Mouse (Mus musculus): Measurements from ENCODE around the gene Piezo1. TPM values are rescaled to one million over a fixed set of nuclear protein-coding genes. Genes with fewer than 3 reads are reported as not detected.
A peak's percentile ranks its signal among the peaks of the same experiment; 100 is the strongest.

Piezo1 gene
- polyA plus RNA-seq (2015; fragmentation: Nextera tagmentation; extraction: Ambion mirVana) = 7.0 and 8.2 TPM in 2 replicates

DNA sequence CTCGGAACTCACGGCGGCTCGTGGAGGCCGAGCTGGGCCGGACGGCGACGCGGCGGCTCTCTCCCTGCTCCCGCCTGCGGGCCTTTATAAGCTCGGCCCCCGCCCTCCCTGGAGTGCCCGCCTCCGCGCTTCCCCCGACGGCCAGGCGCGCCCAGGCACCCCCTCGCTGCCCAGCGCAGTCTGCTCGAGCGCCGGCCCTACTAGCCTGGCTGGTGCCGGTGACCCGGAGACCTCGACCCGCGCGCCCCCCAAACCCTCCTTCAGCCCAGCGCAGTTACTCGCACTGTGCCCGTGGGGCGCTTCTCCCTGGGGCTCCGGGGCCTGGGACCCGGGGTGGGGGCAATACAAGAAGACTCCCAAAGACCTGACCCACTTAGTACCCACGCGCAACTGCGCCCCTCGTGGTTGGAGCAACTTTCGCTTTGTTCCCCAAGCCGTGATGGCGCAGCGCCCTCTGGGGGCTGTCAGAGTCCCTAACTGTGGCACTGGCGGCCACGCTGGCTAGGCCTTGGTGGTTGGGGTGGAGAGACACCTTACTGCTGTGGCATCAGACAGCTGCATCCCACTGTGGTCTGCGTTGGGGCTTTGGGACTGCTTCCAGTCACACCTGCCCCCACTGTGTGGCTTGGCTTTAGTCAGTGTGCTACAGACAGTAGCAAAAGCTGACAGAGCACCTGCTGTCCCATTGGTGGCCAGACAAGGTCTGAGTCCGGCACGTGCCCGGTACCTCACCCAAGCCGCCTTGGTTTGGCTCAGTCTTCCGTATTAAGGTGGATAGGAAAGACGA is at the start of gene Piezo1:
TSS of gene Piezo1 (minus strand) at position 65 of the 787 bp plus-strand sequence.
- ATAC-seq (ENCODE audit: low FRiP score, low TSS enrichment) (peak; percentile 86), DNase-seq (ENCODE audit: low spot score) (peak; percentile 92)
- Histone ChIP-seq H3K4me2 (replicated peaks; ENCODE audit: low read depth) (peak within 1 kb of the TSS; percentile 95), H3K27ac (replicated peaks) (peak within 1 kb of the TSS; percentile 93), H3K9ac (ENCODE audit: low read length) (peak within 1 kb of the TSS; percentile 89), H3K36me3 (ENCODE audit: control insufficient read depth, insufficient read depth, low read length) (no peaks in the 10 kb centered on the region), H3K27me3 (ENCODE audit: control insufficient read depth, insufficient read depth, low read length) (no peaks in the 10 kb centered on the region), H3K4me3 (ENCODE audit: low read depth, low read length) (peak within 1 kb of the TSS; percentile 72), H3K9me3 (ENCODE audit: control insufficient read depth, low read length) (no peaks in the 10 kb centered on the region), H3K4me1 (replicated peaks; ENCODE audit: control insufficient read depth, insufficient read depth) (peaks cover 5% of the 10 kb centered on the region)
- WGBS = 11% methylated on average over 48 of the region's 56 CpGs
- TF ChIP-seq CTCF (IDR thresholded peaks at IDR 0.05; ENCODE audit: low read depth) = peak; percentile 100
- no peak for TF ChIP-seq EP300 (optimal IDR thresholded peaks at IDR 0.05)

DNA sequence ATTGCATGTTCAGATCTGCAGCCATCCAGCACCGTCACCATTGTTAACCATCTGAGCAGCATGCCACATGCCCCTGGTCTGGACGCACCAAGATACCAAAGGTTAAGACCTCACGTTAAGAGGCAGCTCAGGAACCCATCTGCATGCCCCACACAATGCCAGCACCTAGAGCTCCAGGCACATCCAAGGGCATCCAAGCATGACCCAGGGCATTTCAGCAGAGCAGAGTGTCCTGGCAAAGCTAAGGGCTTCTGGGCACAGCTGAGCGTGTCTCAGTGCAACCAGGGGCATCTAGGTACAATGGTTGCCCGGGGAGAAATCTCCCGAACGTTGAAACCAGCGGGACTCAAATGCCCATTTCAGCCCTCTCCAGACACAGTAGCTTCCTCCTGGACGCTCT is 49.5 kb upstream of the Piezo1 start:
- ATAC-seq (ENCODE audit: low FRiP score, low TSS enrichment) (no peak), DNase-seq (ENCODE audit: low spot score) (no peak)
- H3K4me1 ChIP-seq (replicated peaks; ENCODE audit: control insufficient read depth, insufficient read depth) = no peaks in the 10 kb centered on the region
- no peak overlapping the region for H3K9ac ChIP-seq (ENCODE audit: low read length)
- no peak for TF ChIP-seq EP300 (optimal IDR thresholded peaks at IDR 0.05)
- no peak for TF ChIP-seq CTCF (IDR thresholded peaks at IDR 0.05; ENCODE audit: low read depth)
- no peak overlapping the region for H3K4me3 ChIP-seq (ENCODE audit: low read depth, low read length)
- H3K36me3 ChIP-seq (ENCODE audit: control insufficient read depth, insufficient read depth, low read length) = no peaks in the 10 kb centered on the region
- H3K9me3 ChIP-seq (ENCODE audit: control insufficient read depth, low read length) = no peaks in the 10 kb centered on the region
- no peak overlapping the region for H3K4me2 ChIP-seq (replicated peaks; ENCODE audit: low read depth)
- no peak overlapping the region for H3K27ac ChIP-seq (replicated peaks)
- WGBS = 90% methylated on average over 9 of the region's 9 CpGs
- H3K27me3 ChIP-seq (ENCODE audit: control insufficient read depth, insufficient read depth, low read length) = no peaks in the 10 kb centered on the region

DNA sequence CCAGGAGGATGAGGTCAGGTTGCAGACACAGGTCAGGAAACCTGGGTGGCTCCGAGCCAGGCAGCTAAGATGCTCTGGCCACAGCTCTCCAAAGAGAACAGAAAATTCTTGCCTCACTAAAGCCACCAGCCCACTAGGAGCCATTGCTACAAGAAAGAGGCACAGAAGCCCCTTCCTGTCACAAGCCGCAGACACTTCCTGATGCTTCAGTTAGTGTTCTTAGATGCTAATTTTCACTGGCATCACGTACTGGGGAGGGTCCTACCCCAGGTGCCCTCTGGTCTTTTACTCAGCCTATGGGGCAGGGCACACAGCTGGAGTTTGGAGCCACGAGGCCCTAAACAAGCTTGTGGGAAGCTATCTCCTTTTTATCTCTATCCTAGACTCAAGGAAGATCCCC is 44.9 kb upstream of the Piezo1 start:
- Histone ChIP-seq H3K4me1 (replicated peaks; ENCODE audit: control insufficient read depth, insufficient read depth) (no peaks in the 10 kb centered on the region), H3K9me3 (ENCODE audit: control insufficient read depth, low read length) (no peaks in the 10 kb centered on the region), H3K4me3 (ENCODE audit: low read depth, low read length) (no peak overlapping the region), H3K27ac (replicated peaks) (no peak overlapping the region), H3K27me3 (ENCODE audit: control insufficient read depth, insufficient read depth, low read length) (no peaks in the 10 kb centered on the region), H3K9ac (ENCODE audit: low read length) (no peak overlapping the region), H3K4me2 (replicated peaks; ENCODE audit: low read depth) (no peak overlapping the region), H3K36me3 (ENCODE audit: control insufficient read depth, insufficient read depth, low read length) (no peaks in the 10 kb centered on the region)
- ATAC-seq (ENCODE audit: low FRiP score, low TSS enrichment) (no peak), DNase-seq (ENCODE audit: low spot score) (no peak)
- TF ChIP-seq EP300 (optimal IDR thresholded peaks at IDR 0.05) (no peak), CTCF (IDR thresholded peaks at IDR 0.05; ENCODE audit: low read depth) (no peak)
- WGBS = 66% methylated on average over 4 of the region's 4 CpGs

DNA sequence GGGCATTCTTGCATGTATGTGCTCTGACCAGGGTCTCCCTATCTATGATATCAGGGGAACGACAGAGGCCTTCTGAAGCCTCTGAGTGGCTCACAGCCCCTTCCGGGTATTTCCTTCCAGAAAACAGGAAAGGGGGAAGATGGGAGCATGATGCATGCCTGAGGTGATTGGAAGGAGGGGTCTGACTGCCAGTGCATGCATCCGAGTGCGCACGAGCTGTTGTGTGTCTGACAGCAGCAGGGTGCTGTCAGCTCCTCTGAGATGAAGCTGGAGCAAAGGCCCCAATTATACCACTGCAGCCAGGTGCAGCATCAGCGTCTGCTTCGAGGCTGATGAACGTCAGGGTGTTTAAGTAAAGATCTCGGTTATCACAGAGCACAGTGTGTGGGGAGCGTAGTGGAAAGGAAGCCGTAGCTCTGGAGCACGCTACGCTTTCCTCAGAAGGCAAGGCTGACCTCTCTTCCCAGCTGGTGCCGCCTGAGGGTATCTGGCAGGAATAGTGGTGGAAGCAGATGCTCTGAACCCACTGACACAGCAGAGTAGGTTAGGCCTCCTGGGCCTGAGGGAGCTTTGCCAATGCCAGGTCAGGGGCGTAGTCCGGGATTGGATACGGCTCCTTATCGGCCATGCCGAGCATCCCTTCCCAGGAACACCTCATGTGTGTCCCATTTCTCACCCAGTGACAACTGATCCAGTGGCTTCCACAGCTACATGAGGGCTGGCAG is 42.8 kb upstream of the Piezo1 start:
- no peak overlapping the region for H3K4me3 ChIP-seq (ENCODE audit: low read depth, low read length)
- no peaks in the 10 kb centered on the region for H3K4me1 ChIP-seq (replicated peaks; ENCODE audit: control insufficient read depth, insufficient read depth)
- no peak overlapping the region for H3K27ac ChIP-seq (replicated peaks)
- ATAC-seq (ENCODE audit: low FRiP score, low TSS enrichment) (no peak), DNase-seq (ENCODE audit: low spot score) (no peak)
- no peaks in the 10 kb centered on the region for H3K27me3 ChIP-seq (ENCODE audit: control insufficient read depth, insufficient read depth, low read length)
- H3K9ac ChIP-seq (ENCODE audit: low read length) = no peak overlapping the region
- WGBS = 83% methylated on average over 19 of the region's 19 CpGs
- TF ChIP-seq CTCF (IDR thresholded peaks at IDR 0.05; ENCODE audit: low read depth) = no peak
- TF ChIP-seq EP300 (optimal IDR thresholded peaks at IDR 0.05) = no peak
- H3K9me3 ChIP-seq (ENCODE audit: control insufficient read depth, low read length) = no peaks in the 10 kb centered on the region
- H3K36me3 ChIP-seq (ENCODE audit: control insufficient read depth, insufficient read depth, low read length) = no peaks in the 10 kb centered on the region
- H3K4me2 ChIP-seq (replicated peaks; ENCODE audit: low read depth) = no peak overlapping the region

- no peaks in the 10 kb centered on the region for H3K36me3 ChIP-seq (ENCODE audit: control insufficient read depth, insufficient read depth, low read length)
- H3K4me3 ChIP-seq (ENCODE audit: low read depth, low read length) = no peak overlapping the region
- DNase-seq (ENCODE audit: low spot score) = no peak
- no peak overlapping the region for H3K4me2 ChIP-seq (replicated peaks; ENCODE audit: low read depth)
- H3K4me1 ChIP-seq (replicated peaks; ENCODE audit: control insufficient read depth, insufficient read depth) = no peaks in the 10 kb centered on the region
- no peak overlapping the region for H3K27ac ChIP-seq (replicated peaks)
- TF ChIP-seq CTCF (IDR thresholded peaks at IDR 0.05; ENCODE audit: low read depth) = no peak
- TF ChIP-seq EP300 (optimal IDR thresholded peaks at IDR 0.05) = no peak
- no peak for ATAC-seq (ENCODE audit: low FRiP score, low TSS enrichment)
- H3K9me3 ChIP-seq (ENCODE audit: control insufficient read depth, low read length) = no peaks in the 10 kb centered on the region
- no peak overlapping the region for H3K9ac ChIP-seq (ENCODE audit: low read length)
- 76% methylated on average over 12 of the region's 12 CpGs for WGBS
- no peaks in the 10 kb centered on the region for H3K27me3 ChIP-seq (ENCODE audit: control insufficient read depth, insufficient read depth, low read length)
These were observed 42.1 kb upstream of the Piezo1 start for GRCm38 (mm10) chr8:122593240-122593639.

DNA sequence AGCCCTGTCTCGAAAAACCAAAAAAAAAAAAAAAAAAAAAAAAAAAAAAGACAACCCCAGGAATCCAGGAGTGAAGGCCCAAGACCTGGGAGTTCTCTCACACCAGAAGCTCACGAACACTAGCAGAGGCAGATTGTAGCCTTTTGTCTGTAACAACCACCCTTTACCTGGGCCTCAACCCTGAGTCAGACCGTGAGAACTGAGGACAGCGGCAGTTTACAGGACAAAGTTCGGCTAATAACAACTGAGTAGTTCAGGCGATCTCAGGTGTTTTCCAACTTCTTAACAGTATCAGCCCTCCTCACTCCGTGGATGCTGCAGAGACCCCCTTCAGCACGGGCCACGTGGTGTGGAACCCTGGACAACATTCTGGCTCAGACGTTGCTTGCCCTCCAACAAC is 35.6 kb upstream of the Piezo1 start:
- H3K4me1 ChIP-seq (replicated peaks; ENCODE audit: control insufficient read depth, insufficient read depth) = no peaks in the 10 kb centered on the region
- H3K27ac ChIP-seq (replicated peaks) = no peak overlapping the region
- H3K9ac ChIP-seq (ENCODE audit: low read length) = no peak overlapping the region
- no peaks in the 10 kb centered on the region for H3K36me3 ChIP-seq (ENCODE audit: control insufficient read depth, insufficient read depth, low read length)
- peak; percentile 67 for DNase-seq (ENCODE audit: low spot score)
- H3K27me3 ChIP-seq (ENCODE audit: control insufficient read depth, insufficient read depth, low read length) = no peaks in the 10 kb centered on the region
- TF ChIP-seq CTCF (IDR thresholded peaks at IDR 0.05; ENCODE audit: low read depth) (no peak), EP300 (optimal IDR thresholded peaks at IDR 0.05) (no peak)
- H3K4me3 ChIP-seq (ENCODE audit: low read depth, low read length) = no peak overlapping the region
- ATAC-seq (ENCODE audit: low FRiP score, low TSS enrichment) = peak; percentile 47
- WGBS = 74% methylated on average over 10 of the region's 10 CpGs
- H3K9me3 ChIP-seq (ENCODE audit: control insufficient read depth, low read length) = no peaks in the 10 kb centered on the region
- no peak overlapping the region for H3K4me2 ChIP-seq (replicated peaks; ENCODE audit: low read depth)
